Mouse (Mus musculus) right cerebral cortex, postnatal 25 days (tissue): ENCODE data around the gene Rhbdl1.
"Not testable (repeated sequence)": the region's sequence is repeated elsewhere in the genome, so short reads cannot be mapped to it uniquely, and the experiment has no call there.

Source experiments
- DNase-seq: peaks from one replicate; pipeline ENCODE4 v3.0.0; 2022

The Rhbdl1 gene

GRCm38 (mm10) chr17:25871566-25871965 is 34.5 kb upstream of the Rhbdl1 start:
- DNase-seq, result not testable (repeated sequence)

DNA sequence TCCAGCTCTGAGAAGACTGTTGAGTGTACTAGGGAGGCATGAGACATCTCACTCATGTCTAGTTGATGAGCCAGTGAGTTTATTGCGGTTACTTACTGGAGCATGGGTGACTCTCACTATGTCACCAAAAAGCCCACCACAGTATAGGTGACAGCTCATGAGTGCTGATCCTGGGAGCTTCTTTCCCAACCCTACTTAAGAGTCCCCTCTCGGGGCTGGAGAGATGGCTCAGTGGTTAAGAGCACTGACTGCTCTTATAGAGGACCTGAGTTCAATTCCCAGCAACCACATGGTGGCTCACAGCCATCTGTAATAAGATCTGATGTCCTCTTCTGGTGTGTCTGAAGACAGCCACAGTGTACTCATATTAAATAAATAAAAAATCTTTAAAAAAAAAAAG is 32.9 kb upstream of the Rhbdl1 start:
- DNase-seq, result no peak

DNA sequence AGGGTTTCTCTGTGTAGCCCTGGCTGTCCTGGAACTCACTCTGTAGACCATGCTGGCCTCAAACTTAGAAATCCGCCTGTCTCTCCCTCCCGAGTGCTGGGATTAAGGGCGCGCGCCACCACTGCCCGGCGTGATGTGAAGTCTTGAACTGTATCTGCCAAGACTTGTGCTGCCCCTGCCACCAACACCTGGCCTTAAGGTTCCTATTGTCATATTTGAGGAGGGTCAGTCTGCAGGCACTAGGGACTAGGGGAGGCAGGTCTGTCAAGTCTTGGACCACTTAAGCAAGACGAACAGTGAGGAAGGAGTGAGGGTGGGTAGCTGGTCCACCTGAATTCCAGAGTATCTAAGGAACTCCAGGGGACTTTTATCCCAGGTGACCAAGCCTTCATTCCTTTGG is 32.4 kb upstream of the Rhbdl1 start:
- DNase-seq, result no peak

GRCm38 (mm10) chr17:25868601-25869191 is 31.6 kb upstream of the Rhbdl1 start, which contains the start of gene Mcrip2:
Gene Mcrip2, minus strand, starts transcription at chr17:25868764.
- peak; percentile 83 for DNase-seq

GRCm38 (mm10) chr17:25867836-25868600 is 30.9 kb upstream of the Rhbdl1 start:
- DNase-seq, result no peak

DNA sequence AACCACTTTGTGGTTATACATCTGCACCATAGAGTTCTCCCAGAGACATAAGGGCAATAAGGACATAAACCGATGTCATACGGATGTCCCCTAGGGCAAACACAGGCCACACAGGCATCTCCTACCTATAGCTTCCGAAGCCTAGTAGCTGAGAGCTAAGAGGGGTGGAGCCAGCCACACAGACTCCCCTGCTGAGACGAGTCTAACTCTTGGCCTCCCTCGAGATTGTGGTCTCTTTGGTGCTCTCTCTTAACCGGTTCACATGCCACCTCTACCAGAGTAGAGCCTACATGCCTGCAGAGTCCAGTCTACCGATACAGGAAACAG is 30.4 kb upstream of the Rhbdl1 start:
- DNase-seq, result no peak

- no peak for DNase-seq
Measured at GRCm38 (mm10) chr17:25866172-25866571, 29.1 kb upstream of the Rhbdl1 start.

- no peak for DNase-seq
Measured at GRCm38 (mm10) chr17:25865288-25865687, 28.2 kb upstream of the Rhbdl1 start.

DNA sequence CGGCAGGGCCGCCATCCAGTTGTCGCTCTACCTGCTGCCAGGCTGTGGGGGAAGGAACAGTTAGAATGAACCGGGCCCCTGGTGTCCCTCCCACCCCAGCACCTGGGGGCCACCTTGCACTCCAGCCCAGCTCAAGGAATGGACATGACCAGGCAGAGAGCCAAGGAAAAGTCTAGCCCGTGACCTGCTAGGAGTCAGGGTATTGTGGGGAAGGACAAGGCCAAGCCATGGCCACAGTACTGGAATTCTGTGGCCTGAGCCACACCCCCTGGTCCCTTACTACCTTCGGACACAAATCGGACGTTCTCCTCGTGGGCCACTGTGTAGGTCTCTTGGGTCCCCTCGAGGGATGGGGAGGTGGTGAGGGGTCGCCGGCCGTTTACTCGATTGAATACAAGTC is 27.2 kb upstream of the Rhbdl1 start:
- no peak for DNase-seq

GRCm38 (mm10) chr17:25863681-25864080 is 26.6 kb upstream of the Rhbdl1 start:
- DNase-seq, result no peak

DNA sequence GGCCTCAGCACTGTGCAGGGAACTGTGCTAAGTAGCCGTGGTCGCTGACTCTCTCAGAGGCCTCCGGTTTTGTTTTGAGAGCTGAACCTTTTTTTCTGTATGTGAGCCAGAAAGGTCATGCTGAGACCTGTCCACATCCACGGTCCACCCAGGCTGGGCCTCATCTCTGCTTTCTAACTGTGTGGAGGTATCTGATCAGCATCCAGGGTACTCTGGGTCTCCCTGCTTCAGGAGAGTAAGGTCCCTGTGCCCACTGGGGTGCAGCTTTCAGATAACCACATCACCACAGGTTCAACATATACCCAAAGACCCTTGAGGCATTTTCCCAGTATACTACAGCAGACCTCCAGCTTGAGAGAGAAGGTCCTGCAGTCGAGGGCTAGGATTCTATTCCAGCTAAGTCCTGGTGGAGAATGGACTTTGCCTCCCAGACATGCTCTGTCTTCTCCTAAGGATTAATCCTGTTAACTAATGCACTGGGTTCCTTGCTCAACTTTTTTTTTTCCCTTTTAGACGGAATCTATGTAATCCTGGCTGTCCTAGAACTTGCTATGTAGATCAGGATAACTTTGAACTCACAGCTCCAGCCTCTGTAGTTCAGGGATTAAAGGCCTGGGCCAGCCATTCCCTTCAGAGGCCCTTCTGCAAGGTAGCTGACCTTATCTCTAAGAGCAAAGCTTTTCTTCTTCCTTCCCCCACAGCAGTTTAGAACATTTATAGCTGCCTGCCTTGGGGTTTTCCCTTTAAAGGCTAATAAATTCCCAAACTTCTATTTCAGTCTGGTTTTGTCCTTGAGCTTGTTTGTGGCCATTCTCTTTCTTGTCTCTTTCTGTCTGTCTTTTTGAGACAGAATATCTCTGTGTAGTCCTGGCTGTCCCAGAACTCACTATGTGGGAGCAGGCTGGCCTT is 24.9 kb upstream of the Rhbdl1 start:
- no peak for DNase-seq

GRCm38 (mm10) chr17:25860832-25861703 is 24.0 kb upstream of the Rhbdl1 start, which contains the start of gene Wdr90:
Gene Wdr90, minus strand, starts transcription at chr17:25861501.
- peak; percentile 95 for DNase-seq

DNA sequence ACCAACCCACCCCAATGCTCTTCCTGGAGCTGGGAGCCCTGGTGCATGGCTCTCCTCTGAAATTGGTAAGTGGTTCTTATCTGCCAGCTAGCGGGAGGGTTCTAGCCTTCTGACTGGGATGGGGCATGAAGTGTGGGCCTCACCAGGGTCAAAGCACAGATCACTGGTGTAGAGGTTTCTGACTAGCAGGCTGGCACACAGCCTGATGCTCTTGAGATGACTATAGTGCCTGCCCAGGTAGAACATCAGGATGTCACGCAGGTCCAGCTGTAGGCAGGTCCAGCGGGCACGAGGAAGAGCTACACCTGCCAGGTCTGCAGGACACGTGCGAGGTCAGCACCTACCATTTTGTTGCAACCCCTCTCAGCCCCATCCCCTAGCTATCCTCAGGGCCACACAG is 23.1 kb upstream of the Rhbdl1 start:
- no peak for DNase-seq

DNA sequence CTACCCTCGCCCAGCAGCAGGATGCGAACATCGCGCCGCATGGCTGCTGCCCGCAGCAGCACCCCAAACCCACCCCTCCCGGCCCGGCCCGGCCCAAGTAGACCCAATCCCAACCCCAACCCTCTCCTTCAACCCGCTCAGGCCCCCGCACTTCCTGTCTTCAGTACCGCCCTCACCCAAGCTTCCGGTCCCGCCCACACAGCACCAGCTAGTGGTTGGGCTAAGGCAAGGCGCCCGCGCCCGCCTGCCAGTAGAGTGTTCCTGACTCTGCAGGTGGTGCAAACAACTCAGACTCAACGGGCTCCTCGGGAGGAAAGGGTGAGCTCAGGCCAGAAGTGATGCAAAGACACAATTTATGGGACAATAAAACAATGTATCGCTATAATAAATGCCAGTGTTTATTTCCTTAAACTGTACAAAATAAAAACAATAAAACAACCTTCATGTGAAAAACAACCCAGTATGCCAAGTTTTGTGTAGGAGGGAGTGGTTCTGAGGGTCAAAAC is 7.4 kb upstream of the Rhbdl1 start, which contains the start of gene Rhot2:
Gene Rhot2 (minus strand): TSS at position 456 of the 506 bp plus-strand sequence.
- peak; percentile 94 for DNase-seq

- no peak for DNase-seq
Measured at GRCm38 (mm10) chr17:25843636-25844395, 6.7 kb upstream of the Rhbdl1 start.

DNA sequence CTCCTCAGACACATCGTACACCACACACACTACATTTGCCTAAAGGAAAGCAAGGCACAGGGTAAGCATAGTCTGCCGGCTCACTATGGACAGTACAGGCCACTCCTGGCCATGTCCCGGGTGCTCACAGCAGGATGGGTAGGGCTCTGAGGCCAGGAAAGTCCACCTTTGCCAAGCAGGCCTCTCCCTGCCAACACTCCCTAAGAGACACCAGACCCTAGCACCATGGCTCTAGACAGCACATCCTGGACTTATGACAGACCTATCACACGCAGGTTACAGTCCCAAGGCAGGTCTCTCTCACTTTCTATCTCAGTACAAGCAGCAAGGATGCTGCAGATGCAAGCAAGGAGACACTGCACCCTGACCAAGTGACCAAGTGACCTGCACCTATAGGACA is 6.0 kb upstream of the Rhbdl1 start:
- DNase-seq, result no peak

GRCm38 (mm10) chr17:25842509-25842908 is 5.4 kb upstream of the Rhbdl1 start:
- DNase-seq, result no peak

DNA sequence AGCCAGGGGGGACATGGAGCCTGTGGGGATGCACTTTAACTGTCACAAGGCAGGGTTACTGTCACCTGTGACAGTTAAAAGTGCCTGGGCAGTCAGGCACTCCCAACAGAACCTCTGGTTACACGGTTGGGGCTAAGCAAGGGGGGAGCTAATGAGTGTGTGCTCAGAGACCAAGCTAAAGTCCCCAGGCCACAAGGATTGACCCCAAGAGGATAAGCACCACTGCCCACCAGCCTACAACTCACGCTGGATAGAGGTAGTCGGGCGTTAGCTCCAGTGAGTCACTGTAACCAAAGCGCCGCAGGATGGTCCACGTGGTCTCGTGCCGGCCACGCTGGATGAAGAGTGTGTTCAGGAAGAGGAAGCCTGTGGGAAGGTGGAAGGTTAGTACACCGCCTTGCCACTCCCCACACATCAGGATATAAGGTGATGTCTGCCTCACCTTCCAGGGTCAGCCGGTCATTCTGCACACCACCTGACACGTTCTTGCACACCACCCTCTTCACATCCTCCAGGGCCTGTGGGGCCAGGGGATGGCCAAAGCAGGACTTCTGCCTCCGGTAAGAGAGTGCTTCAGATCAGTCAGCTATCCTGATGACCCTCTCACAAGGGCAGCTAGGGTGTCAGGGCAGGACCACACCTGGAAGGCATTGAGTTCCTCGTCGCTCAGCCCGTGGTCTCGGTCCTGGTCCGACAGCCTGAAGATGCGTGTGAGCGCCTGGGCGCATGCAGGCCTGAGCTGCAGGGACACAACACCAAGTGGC is 4.2 kb upstream of the Rhbdl1 start, which contains the start of gene Gm20683:
Gene Gm20683 (minus strand): TSS at position 647 of the 764 bp plus-strand sequence.
- DNase-seq, result no peak

DNA sequence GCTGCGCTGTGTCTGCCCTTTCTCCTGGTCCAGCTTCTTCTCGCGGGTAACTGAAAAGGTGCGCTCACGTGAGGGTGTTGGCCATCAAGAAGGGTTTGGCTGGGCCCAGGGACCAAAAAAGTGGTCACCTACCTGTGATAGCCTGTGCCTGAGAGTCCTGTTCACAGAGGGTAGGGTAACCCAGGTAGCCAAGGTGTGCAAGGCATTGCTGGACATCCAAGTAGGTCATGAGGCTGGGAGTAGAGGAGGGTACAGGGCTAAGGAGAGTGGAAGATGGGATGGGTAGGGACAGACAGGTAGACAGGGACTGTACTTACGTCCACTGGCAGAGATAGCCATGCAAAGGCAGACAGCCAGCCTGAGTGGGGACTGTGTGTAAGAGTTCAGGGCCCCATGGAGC is 3.4 kb upstream of the Rhbdl1 start:
- DNase-seq, result no peak

GRCm38 (mm10) chr17:25839455-25840235 is 2.5 kb upstream of the Rhbdl1 start:
- DNase-seq, result no peak
